ENCODE assay signal across 9 mouse cellular contexts in genomic region chr9:108479721-108480351, GRCm38 (mm10). TPM values are rescaled to one million over a fixed set of nuclear protein-coding genes. Genes with fewer than 3 reads are reported as not detected.
DNase-seq lines count a peak whose midpoint lies in the region; ATAC-seq and TF ChIP-seq lines count a peak whose summit lies in the region.
"Had no signal": no experiment of that assay in that cellular context is flagged by ENCODE, and none has a peak within 500 bp of the region (broad histone marks: within the 10 kb centered on the region; RNA-seq: fewer than 3 reads in every experiment).

Gene Lamb2, plus strand, starts transcription at chr9:108479736.

- 0 out of 2 replicates have a peak, but pooled peaks have one; percentile 33 for ATAC-seq in hindbrain, embryonic 13.5 days (ENCODE audit: low FRiP score)
- peak; percentile 58 for ATAC-seq in midbrain, embryonic 13.5 days

- peak within 1 kb of the TSS; percentile 58 to 59 for H3K4me3 ChIP-seq in ES-E14 (ENCODE audit: insufficient read depth in 1 of 2, low read depth in 1 of 2, low read length in 2 of 2, poor library complexity in 1 of 2, severe bottlenecking in 1 of 2)
- H3K4me3 ChIP-seq in hindbrain, embryonic 13.5 days = peak within 1 kb of the TSS; percentile 38
- H3K4me3 ChIP-seq in midbrain, embryonic 13.5 days (replicated peaks) = peak within 1 kb of the TSS; percentile 43

- intact Hi-C loops in left cerebral cortex, postnatal 36 days (cut with DNase I) = no loop called here

- in situ Hi-C loops in ES-E14 (cut with MboI; ENCODE audit: low sequenced_read_pairs in 2 of 2, unreplicated experiment in 2 of 2) = no loop called here

- H3K27me3 ChIP-seq in hindbrain, embryonic 13.5 days = no peaks in the 10 kb centered on the region
- no peaks in the 10 kb centered on the region for H3K27me3 ChIP-seq in midbrain, embryonic 13.5 days

- peak; percentile 85 for DNase-seq in ES-E14 (ENCODE audit: low read depth, low spot score)
- DNase-seq in adrenal gland, postnatal 14 days = peak; percentile 48
- DNase-seq in gastrocnemius, adult 18-20 months (ENCODE audit: low spot score) = peak; percentile 77
- DNase-seq in left cerebral cortex, postnatal 36 days (ENCODE audit: low spot score in 2 of 2) = no peak
- DNase-seq in frontal cortex, postnatal 36 days (ENCODE audit: low spot score in 2 of 2) = no peak
- no peak for DNase-seq in cerebellum, postnatal 36 days

- 8% methylated on average over 10 of the region's 10 CpGs for WGBS in hindbrain, embryonic 13.5 days
- 15% methylated on average over 10 of the region's 10 CpGs for WGBS in midbrain, embryonic 13.5 days

- peak within 1 kb of the TSS; percentile 55 for H3K4me2 ChIP-seq in hindbrain, embryonic 13.5 days
- peak within 1 kb of the TSS; percentile 59 for H3K4me2 ChIP-seq in midbrain, embryonic 13.5 days (replicated peaks)

- H3K27ac ChIP-seq in ES-E14 (ENCODE audit: insufficient read depth, low read depth, low read length, poor library complexity, severe bottlenecking) = no peak within 1 kb of the TSS; the same call in 1 of the 2 replicates
- H3K27ac ChIP-seq in hindbrain, embryonic 13.5 days = peak within 1 kb of the TSS; percentile 36; the same call in 1 of the 2 replicates
- H3K27ac ChIP-seq in midbrain, embryonic 13.5 days = peak within 1 kb of the TSS; percentile 25; the same call in 1 of the 2 replicates

- peaks cover 1 to 10% of the 10 kb centered on the region in 2 experiments; a peak in 2 of 4 replicates for H3K4me1 ChIP-seq in ES-E14 (ENCODE audit: control insufficient read depth in 2 of 2, insufficient read depth in 2 of 2, low read length in 2 of 2, poor library complexity in 1 of 2)
- peaks cover 23% of the 10 kb centered on the region for H3K4me1 ChIP-seq in hindbrain, embryonic 13.5 days (replicated peaks)
- H3K4me1 ChIP-seq in midbrain, embryonic 13.5 days (replicated peaks) = peaks cover 26% of the 10 kb centered on the region

- no peaks in the 10 kb centered on the region for H3K9me3 ChIP-seq in ES-E14 (ENCODE audit: control insufficient read depth, insufficient read depth, low read depth, low read length)
- H3K9me3 ChIP-seq in hindbrain, embryonic 13.5 days = no peaks in the 10 kb centered on the region
- no peaks in the 10 kb centered on the region for H3K9me3 ChIP-seq in midbrain, embryonic 13.5 days

- peak within 1 kb of the TSS; percentile 56 for H3K9ac ChIP-seq in ES-E14 (ENCODE audit: insufficient read depth, low read depth, low read length, poor library complexity, severe bottlenecking)
- peak within 1 kb of the TSS; percentile 66 for H3K9ac ChIP-seq in hindbrain, embryonic 13.5 days
- H3K9ac ChIP-seq in midbrain, embryonic 13.5 days (replicated peaks) = peak within 1 kb of the TSS; percentile 64

- no peaks in the 10 kb centered on the region for H3K36me3 ChIP-seq in ES-E14 (ENCODE audit: control insufficient read depth, insufficient read depth, low read length, poor library complexity, severe bottlenecking)
- no peaks in the 10 kb centered on the region; the same call in 1 of the 2 replicates for H3K36me3 ChIP-seq in hindbrain, embryonic 13.5 days
- 0 out of 2 replicates have a peak, but pooled peaks cover 7% of the 10 kb centered on the region for H3K36me3 ChIP-seq in midbrain, embryonic 13.5 days

TF ChIP-seq in ES-E14, 5 proteins besides CTCF, POLR2A, EP300 and RAD21:
- TF ChIP-seq CHD2 (IDR thresholded peaks at IDR 0.05; ENCODE audit: low read depth, low read length) = 0 out of 2 replicates have a peak, but pooled peaks have one; percentile 36
- TF ChIP-seq MAFK (IDR thresholded peaks at IDR 0.05; ENCODE audit: insufficient read depth, low read depth, low read length) = no peak
- no peak for TF ChIP-seq ZNF384 (IDR thresholded peaks at IDR 0.05; ENCODE audit: low read depth, low read length)
- TF ChIP-seq ZC3H11A (IDR thresholded peaks at IDR 0.05; ENCODE audit: borderline replicate concordance, low read depth, low read length) = no peak

RNA-seq across cellular contexts. Expression of gene Lamb2, which starts in this region (rescaled TPM):
- total RNA-seq in ES-E14 (2012; rRNA removed) = 50.6 and 54.5 TPM in 2 replicates
- total RNA-seq in adrenal gland, postnatal 14 days (2021) = 121 and 124 TPM in 2 replicates
- 100 to 1,000 TPM; 117 to 126 TPM for total RNA-seq in gastrocnemius, adult 18-20 months (2021)
- 20.9 and 21.6 TPM in 2 replicates for polyA plus RNA-seq in hindbrain, embryonic 13.5 days (2015; fragmentation: Nextera tagmentation; extraction: Ambion mirVana)
- total RNA-seq in left cerebral cortex, postnatal 36 days (2021) = 10 to 100 TPM; 22.8 to 43.1 TPM
- polyA plus RNA-seq in midbrain, embryonic 13.5 days (2015; fragmentation: Nextera tagmentation; extraction: Ambion mirVana) = 20.0 and 24.1 TPM in 2 replicates
- total RNA-seq: neutrophil, adult 5-6 weeks had no signal

Comparison
In these comparisons a context has a peak if more than half of its experiments do, and no peak if none do; other contexts are left out.
1. DNase-seq: peak in ES-E14 (single experiment), adrenal gland, postnatal 14 days (single experiment) and gastrocnemius, adult 18-20 months (single experiment); none in left cerebral cortex, postnatal 36 days (0 of 2), frontal cortex, postnatal 36 days (0 of 2) and cerebellum, postnatal 36 days (0 of 2).
2. Peak in every context shown above with its lines, with median percentiles within 50 percentile points of each other: H3K4me3 ChIP-seq and H3K9ac ChIP-seq.